Mouse (Mus musculus): ENCODE results near the gene Ccdc51. TPM values are rescaled to one million over a fixed set of nuclear protein-coding genes. Genes with fewer than 3 reads are reported as not detected.
A peak's percentile ranks its signal among the peaks of the same experiment; 100 is the strongest.

Gene Ccdc51
- polyA plus RNA-seq, 1 experiment from 2014 or later = 12.8 TPM

DNA sequence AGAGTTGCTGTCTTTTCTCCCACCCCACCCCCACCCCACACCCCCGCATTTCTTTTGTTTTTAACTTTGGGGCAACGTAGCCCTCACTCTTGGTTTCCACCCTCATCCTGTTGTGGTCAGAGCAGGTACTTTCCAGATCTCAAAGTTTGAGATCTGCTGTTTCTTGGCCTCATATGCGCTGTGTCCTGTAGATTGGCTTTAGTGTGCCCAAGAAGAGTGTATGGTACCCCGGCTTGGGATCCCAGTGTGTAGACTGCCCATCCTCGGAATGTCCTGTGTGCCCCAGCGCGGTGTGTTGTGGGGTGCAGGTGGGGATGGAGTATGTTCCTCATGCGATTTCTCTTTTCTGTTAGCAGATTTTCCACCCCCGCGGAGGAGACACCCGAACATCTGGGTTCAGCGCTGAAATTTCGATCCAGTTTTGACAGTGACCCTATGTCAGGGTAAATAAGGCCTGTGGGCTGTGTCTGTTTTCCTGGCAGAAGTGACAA is 31.2 kb upstream of the Ccdc51 start:
- 92% methylated on average over 13 of the region's 13 CpGs for WGBS

DNA sequence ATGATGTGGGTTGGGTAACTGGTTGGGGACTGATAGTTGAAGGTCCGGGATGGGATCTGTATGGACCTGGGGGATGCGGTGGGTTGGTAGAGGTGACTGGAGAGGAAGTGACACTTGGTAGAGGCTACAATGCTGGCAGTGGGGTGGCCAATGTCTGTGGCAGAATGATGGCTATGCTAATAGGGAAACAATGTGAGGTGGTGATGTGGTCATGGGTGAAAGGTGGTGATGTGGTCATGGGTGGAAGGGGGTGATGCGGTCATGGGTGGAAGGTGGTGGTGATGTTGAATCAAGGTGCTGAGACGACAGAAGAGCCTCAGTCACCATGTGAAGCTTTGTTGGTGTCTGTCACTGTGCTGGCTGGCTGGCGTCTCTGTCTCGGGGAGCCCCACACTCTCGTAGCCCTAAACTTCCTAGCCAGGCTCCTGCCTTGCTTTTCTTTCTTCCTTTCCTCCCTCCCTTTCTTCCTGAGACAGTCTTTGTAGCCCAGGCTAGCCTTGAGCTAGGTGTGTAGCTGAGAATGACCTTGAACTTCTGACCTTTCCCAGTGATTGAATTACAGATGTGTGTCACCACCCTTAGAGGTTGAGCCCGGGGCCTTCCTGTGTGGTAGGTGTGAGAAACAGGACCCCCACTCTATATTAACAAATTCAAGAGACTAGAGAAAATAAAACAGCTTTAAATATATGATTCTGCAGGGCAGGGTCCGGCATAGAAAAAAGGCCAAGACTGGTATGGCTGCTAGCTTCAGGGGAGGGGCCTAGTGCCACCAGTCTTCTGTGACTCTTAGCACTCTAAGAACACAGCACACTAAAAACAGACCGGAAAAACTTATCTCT is 30.4 kb upstream of the Ccdc51 start:
- no peaks in the 10 kb centered on the region for H3K27me3 ChIP-seq
- ATAC-seq = no peak
- WGBS = 91% methylated on average over 10 of the region's 10 CpGs

More for the DNA sequence above, 31.2 kb upstream of the Ccdc51 start:
- Histone ChIP-seq H3K9ac (replicated peaks) (no peak overlapping the region), H3K4me1 (replicated peaks) (peaks cover 11% of the 10 kb centered on the region), H3K4me3 (replicated peaks) (no peak overlapping the region), H3K27ac (no peak overlapping the region), H3K4me2 (replicated peaks) (no peak overlapping the region), H3K27me3 (no peaks in the 10 kb centered on the region), H3K9me3 (no peaks in the 10 kb centered on the region), H3K36me3 (0 out of 2 replicates have a peak, but pooled peaks cover 2% of the 10 kb centered on the region)
- ATAC-seq = no peak

DNA sequence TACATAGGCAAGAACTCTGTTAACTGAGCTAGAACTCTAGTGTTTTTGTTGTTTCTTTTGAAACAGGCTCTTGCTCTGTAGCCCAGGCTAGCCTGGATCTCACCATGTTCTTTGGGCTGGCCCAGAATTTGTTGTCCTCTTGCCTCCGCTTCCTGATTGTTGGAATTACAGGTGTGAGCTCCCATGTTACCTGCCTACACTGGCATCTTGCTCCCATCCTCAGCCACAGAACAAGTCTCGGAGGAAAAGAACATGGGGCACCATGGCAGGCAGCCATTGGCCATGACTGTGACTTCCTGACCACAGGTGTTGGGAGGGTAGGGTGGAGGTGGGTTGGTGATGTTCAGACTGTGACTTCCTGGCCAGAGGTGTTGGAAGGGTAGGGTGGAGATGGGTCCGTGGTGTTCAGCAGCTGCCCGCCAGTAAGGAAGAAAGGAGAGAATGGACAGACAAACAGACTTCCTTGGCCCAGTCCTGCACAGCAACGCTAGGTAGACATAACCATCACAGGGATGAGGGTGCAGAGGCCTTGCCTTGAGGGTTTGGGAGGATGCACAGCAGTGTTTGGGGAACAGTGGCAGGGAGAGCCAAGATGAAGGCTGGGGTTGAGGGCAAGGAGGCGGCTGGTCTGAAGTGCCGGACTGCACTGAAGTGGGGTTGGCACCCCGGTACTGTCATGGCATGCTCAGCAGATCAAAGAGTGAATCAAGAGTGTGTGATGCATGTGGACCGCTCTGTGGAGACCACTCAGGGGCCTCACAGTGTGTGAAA is 29.6 kb upstream of the Ccdc51 start:
- WGBS = 87% methylated on average over 9 of the region's 9 CpGs
- no peaks in the 10 kb centered on the region for H3K27me3 ChIP-seq
- no peak overlapping the region for H3K4me3 ChIP-seq (replicated peaks)
- no peak for ATAC-seq
- no peaks in the 10 kb centered on the region for H3K9me3 ChIP-seq
- no peak overlapping the region for H3K27ac ChIP-seq
- no peak overlapping the region for H3K9ac ChIP-seq (replicated peaks)
- peaks cover 18% of the 10 kb centered on the region for H3K36me3 ChIP-seq
- H3K4me2 ChIP-seq (replicated peaks) = no peak overlapping the region
- peaks cover 11% of the 10 kb centered on the region for H3K4me1 ChIP-seq (replicated peaks)

More for the DNA sequence above, 30.4 kb upstream of the Ccdc51 start:
- H3K9ac ChIP-seq (replicated peaks) = no peak overlapping the region
- no peak overlapping the region for H3K4me2 ChIP-seq (replicated peaks)
- no peak overlapping the region for H3K4me3 ChIP-seq (replicated peaks)
- no peaks in the 10 kb centered on the region for H3K9me3 ChIP-seq
- peaks cover 10% of the 10 kb centered on the region for H3K36me3 ChIP-seq
- no peak overlapping the region for H3K27ac ChIP-seq
- peaks cover 11% of the 10 kb centered on the region for H3K4me1 ChIP-seq (replicated peaks)

DNA sequence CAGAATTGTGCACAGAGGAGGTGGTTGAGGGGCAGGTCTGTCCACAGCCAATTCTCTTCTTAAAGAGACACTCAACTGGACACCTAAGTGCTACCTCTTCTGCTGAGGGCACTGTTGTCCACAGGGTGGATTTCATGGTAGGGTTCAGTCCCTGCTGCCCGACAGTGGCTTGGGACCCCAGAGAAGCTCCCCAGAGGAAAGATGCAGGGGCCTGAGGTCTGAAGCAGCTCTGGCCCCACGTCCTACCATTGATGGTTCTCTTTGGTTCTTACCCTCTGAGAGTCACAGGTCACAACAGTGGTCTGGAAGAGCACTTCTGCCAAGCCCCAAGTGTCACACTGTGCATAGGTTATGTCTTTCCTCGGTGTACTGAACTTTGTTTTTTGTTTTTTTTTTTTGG is 28.9 kb upstream of the Ccdc51 start:
- no peak overlapping the region for H3K9ac ChIP-seq (replicated peaks)
- H3K27me3 ChIP-seq = no peaks in the 10 kb centered on the region
- H3K36me3 ChIP-seq = peaks cover 25% of the 10 kb centered on the region
- 79% methylated on average over 3 of the region's 3 CpGs for WGBS
- ATAC-seq = no peak
- H3K9me3 ChIP-seq = no peaks in the 10 kb centered on the region
- no peak overlapping the region for H3K27ac ChIP-seq
- H3K4me3 ChIP-seq (replicated peaks) = no peak overlapping the region
- H3K4me2 ChIP-seq (replicated peaks) = no peak overlapping the region
- H3K4me1 ChIP-seq (replicated peaks) = peaks cover 11% of the 10 kb centered on the region

DNA sequence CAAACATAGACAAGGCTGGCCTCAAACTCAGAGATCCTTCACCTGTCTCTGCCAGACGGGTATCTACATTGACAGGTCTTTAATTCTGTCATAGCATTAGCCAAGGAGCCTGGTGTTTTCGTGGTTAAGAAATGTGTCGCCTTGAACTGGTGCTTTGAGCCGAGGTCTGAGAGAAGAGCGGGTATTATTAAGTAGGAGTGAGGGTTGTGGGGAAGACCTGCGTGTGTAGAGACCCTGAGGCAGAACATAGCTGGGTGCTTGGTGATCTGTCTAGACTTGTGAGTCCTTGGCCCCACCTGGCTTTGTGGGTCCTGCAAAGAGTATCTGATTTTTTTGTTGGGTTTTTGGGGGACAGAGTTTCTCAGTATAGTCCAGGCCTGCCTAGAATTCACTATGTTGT is 28.4 kb upstream of the Ccdc51 start:
- Histone ChIP-seq H3K4me1 (replicated peaks) (peaks cover 16% of the 10 kb centered on the region), H3K9me3 (no peaks in the 10 kb centered on the region), H3K9ac (replicated peaks) (no peak overlapping the region), H3K36me3 (peaks cover 30% of the 10 kb centered on the region), H3K4me3 (replicated peaks) (no peak overlapping the region), H3K4me2 (replicated peaks) (no peak overlapping the region), H3K27me3 (no peaks in the 10 kb centered on the region), H3K27ac (no peak overlapping the region)
- WGBS = 82% methylated on average over 6 of the region's 6 CpGs
- ATAC-seq = no peak

DNA sequence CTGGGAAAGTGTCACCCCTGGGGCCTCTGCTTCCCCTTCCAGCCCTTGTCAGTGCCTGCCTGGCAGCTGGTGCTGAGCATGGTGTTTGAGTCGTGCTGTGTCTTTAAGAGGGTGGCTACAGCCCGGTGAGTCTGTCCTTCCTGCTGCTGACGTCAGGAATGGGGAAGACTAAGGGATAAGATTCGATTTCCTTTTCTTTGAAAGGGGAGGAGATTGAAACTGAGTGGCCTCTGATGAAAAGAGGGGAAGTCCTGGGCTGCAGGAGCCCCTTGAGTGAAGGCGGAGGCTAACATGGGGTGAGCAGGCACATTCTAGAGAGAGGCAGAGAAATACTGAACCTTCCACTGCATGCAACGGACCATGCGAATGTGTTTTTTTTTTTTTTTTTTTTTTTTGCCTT is 27.6 kb upstream of the Ccdc51 start:
- Histone ChIP-seq H3K36me3 (peaks cover 30% of the 10 kb centered on the region), H3K4me3 (replicated peaks) (peak overlapping the region; percentile 34), H3K9me3 (no peaks in the 10 kb centered on the region), H3K9ac (replicated peaks) (peak overlapping the region; percentile 55), H3K4me2 (replicated peaks) (peak overlapping the region; percentile 50), H3K4me1 (replicated peaks) (peaks cover 23% of the 10 kb centered on the region), H3K27me3 (no peaks in the 10 kb centered on the region), H3K27ac (peak overlapping the region; percentile 30)
- ATAC-seq = peak; percentile 74
- WGBS = 9% methylated on average over 7 of the region's 7 CpGs

DNA sequence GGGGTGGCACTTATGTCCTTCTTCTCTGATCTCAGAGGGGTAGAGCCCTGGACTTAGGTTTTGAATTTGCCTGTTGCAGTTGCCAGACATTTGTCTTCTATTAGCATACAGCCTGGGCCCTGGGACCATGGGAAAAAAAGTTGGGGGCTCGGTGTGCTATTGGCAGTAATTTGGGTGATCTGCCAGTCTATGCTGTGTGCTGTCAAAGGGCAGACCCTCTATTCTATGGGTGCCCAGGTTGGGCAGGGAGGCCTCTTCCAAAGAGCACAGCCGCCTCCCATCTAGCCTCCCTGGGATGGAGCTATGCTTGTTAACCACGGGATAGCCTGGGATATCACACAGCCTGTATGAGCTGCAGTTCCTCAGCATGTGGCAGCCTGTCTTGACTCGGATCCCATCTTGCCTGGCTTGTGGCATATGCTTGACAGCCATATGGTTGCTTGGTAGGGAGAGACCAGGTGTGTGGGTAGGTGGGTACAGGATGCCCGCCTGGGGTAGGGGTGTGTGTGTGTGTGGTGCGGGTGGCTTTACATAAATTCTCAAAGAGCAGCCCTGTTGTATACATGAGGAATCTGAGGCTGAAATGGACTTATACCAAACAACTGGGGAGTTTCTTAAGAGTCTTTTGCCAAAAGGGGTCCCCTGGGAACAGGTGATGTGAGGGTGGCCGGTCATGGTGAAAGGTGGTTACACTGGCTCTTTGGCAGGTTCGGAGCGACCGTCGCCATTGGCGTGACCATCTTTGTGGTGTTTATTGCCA is 26.8 kb upstream of the Ccdc51 start:
- peak overlapping the region; percentile 34 for H3K4me3 ChIP-seq (replicated peaks)
- H3K27ac ChIP-seq = peak overlapping the region; percentile 30; the same call in 1 of the 2 replicates
- peaks cover 36% of the 10 kb centered on the region for H3K36me3 ChIP-seq
- no peak for ATAC-seq
- no peaks in the 10 kb centered on the region for H3K27me3 ChIP-seq
- peak overlapping the region; percentile 50 for H3K4me2 ChIP-seq (replicated peaks)
- WGBS = 88% methylated on average over 12 of the region's 12 CpGs
- no peaks in the 10 kb centered on the region for H3K9me3 ChIP-seq
- H3K9ac ChIP-seq (replicated peaks) = peak overlapping the region; percentile 55
- H3K4me1 ChIP-seq (replicated peaks) = peaks cover 25% of the 10 kb centered on the region

DNA sequence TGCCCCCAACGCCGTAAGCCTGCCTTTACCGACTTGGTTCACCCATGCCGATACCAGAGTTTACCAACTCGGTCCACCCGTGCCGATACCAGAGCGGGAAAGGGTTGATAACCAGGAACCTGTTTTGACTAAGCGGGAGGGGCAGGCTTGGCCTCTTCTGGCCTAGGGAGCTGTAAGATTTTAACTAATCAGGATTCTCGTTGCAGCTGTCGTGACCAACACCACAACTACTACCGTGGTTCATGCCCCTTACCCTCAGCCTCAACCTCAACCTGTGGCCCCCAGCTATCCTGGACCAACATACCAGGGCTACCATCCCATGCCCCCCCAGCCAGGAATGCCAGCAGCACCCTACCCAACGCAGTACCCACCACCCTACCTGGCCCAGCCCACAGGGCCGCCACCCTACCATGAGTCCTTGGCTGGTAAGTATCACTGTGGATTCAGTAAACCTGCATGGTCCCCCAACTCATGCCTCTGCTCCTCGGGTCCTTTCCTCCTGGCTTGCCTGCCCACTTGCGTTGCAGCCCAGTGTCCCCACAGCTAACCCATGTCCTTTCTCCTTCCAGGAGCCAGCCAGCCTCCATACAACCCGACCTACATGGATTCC is 26.1 kb upstream of the Ccdc51 start:
- Histone ChIP-seq H3K36me3 (peaks cover 44% of the 10 kb centered on the region), H3K4me2 (replicated peaks) (no peak overlapping the region), H3K9me3 (no peaks in the 10 kb centered on the region), H3K27ac (no peak overlapping the region), H3K9ac (replicated peaks) (0 out of 2 replicates have a peak overlapping the region, but pooled peaks have one; percentile 25), H3K27me3 (no peaks in the 10 kb centered on the region), H3K4me1 (replicated peaks) (peaks cover 25% of the 10 kb centered on the region), H3K4me3 (replicated peaks) (no peak overlapping the region)
- WGBS = 94% methylated on average over 17 of the region's 17 CpGs
- no peak for ATAC-seq

DNA sequence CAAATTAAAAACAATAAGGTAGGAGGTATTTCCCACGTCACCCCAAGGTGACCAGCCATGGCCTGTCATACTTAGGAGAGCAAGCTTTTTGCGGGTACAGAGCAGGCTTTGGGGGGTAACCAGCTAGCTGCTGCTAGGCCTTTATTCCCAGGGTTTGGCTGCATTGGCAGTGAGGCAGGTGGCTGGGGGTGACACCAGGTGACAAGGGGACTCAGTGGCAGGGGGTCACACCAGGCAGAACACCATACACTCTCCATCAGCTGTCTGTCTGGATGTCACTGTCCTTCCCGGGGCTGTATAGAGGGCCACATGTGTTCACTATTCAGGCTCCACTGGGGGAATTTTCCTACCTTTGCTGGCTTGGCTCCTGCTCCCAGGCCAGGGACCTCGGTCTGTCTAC is 25.4 kb upstream of the Ccdc51 start:
- ATAC-seq = no peak
- WGBS = 92% methylated on average over 4 of the region's 4 CpGs

DNA sequence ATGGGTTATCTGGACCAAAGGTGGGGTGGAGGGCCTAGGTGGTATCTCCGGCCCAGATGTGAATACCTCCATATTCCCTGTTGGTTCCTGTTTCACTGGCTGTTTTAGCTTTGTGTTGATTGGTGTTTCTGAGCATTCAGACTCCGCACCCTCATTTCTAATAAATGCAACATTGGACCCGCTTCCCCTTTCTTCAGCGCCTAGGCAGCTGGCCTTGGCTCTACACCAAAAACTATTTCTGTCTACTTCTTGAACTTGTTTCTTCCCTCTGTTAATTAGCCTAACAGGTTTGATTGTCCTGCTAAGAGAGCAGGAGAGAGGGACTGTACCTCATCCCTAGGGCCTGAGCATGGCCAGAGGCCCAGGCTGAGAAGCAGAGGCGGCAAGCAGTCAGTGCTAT is 24.8 kb upstream of the Ccdc51 start:
- Histone ChIP-seq H3K27me3 (no peaks in the 10 kb centered on the region), H3K36me3 (peaks cover 53% of the 10 kb centered on the region), H3K9me3 (no peaks in the 10 kb centered on the region), H3K4me3 (replicated peaks) (no peak overlapping the region), H3K9ac (replicated peaks) (no peak overlapping the region), H3K4me2 (replicated peaks) (no peak overlapping the region), H3K4me1 (replicated peaks) (peaks cover 25% of the 10 kb centered on the region), H3K27ac (no peak overlapping the region)
- WGBS = 95% methylated on average over 5 of the region's 5 CpGs
- no peak for ATAC-seq

More for the DNA sequence above, 25.4 kb upstream of the Ccdc51 start:
- Histone ChIP-seq H3K27ac (no peak overlapping the region), H3K4me2 (replicated peaks) (no peak overlapping the region), H3K4me3 (replicated peaks) (no peak overlapping the region), H3K36me3 (peaks cover 48% of the 10 kb centered on the region), H3K4me1 (replicated peaks) (peaks cover 25% of the 10 kb centered on the region), H3K9me3 (no peaks in the 10 kb centered on the region), H3K9ac (replicated peaks) (no peak overlapping the region), H3K27me3 (no peaks in the 10 kb centered on the region)

DNA sequence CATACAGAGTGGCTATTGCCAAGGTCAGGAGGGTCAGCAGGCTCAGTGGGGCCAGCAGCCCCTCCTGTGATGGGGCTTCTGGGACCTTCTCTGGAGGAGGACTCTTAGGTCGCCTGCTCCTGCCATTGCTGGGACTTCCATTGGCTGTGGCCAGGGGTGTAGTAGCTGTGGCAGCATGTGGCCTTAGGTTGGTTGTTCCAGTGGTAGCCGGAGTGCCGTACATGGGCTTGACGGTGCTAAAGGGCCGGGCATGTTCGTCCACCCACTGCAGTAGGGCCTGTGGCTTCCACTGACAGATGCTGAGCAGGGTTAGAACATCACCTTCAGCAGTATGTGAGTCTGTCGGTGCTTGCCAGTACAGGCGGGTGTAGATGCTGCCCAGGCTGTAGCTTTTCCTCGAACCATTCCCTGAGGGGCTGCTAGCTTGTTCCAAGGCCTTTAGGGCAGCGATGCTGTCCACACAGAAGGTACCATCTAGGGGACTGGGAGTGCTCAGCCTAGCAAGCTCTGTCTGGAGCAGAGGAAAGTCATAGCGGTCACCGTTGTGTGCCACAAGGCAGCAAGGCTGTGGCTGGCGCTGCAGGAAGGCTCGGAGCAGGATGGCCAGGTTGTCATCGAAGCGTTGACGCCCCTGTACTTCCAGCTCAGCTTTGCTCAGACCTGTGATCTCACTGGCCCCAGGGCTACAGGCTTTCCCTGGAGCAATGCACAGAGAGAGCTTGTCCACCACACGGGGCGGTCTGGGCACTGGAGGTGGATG is 24.1 kb upstream of the Ccdc51 start:
- H3K27me3 ChIP-seq = no peaks in the 10 kb centered on the region
- no peak overlapping the region for H3K4me3 ChIP-seq (replicated peaks)
- H3K4me2 ChIP-seq (replicated peaks) = peak overlapping the region; percentile 57; the same call in 1 of the 2 replicates
- H3K4me1 ChIP-seq (replicated peaks) = peaks cover 25% of the 10 kb centered on the region
- WGBS = 95% methylated on average over 19 of the region's 19 CpGs
- H3K9ac ChIP-seq (replicated peaks) = peak overlapping the region; percentile 69
- peaks cover 59% of the 10 kb centered on the region for H3K36me3 ChIP-seq
- no peak for ATAC-seq
- no peak overlapping the region for H3K27ac ChIP-seq
- no peaks in the 10 kb centered on the region for H3K9me3 ChIP-seq
